11 mouse cellular contexts compared by ENCODE assay signal in the genomic region with DNA sequence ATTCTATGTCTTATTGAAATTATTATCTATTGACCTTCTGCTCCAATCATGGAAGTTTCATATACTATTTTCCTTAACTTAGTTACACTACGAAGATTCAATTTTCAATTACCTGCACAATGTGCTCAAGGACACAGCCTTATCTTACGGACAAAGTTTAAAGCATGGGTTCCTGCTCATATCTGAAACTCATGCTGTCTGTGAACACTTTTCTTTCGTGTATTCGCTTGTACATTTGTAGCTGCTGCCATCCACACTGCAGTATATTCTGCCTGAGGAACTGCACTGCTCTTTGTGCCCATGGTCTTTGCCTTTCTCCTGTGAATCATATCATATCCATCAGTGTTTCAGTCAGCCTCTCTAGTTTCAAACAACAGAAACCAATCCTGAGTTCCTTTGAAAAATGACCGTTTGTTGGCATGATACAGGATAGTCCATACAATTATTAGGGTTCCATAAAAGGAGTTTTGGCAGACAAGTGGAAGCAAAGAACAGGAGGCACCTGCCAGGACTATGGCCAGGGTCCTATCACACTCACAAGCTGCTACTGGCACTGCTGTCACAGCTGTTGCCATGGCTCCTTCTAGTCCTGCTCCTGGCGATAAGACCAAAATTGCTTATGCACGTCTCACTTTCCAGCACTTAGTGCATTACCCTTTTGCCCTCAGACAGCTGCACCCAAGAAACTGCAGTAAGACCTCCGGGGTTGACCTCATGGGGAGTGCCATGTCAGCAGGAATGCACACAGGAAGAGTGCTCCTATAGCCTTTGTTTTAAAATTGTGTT.
DNase-seq lines count a peak whose midpoint lies in the region; ATAC-seq and TF ChIP-seq lines count a peak whose summit lies in the region.
"Had no signal": no experiment of that assay in that cellular context is flagged by ENCODE, and none has a peak within 500 bp of the region (broad histone marks: within the 10 kb centered on the region; RNA-seq: fewer than 3 reads in every experiment).

No protein-coding gene starts in this region.

- H3K4me2 ChIP-seq in liver, postnatal 0 days (ENCODE audit: low read depth, low read length), result no peak overlapping the region

- DNase-seq in liver, result peak; percentile 2
- no peak for DNase-seq in liver, postnatal 0 days
- DNase-seq in heart, adult 18-20 months, result peak; percentile 51 to 75
- peak; percentile 3 for DNase-seq in heart, postnatal 25 days (ENCODE audit: low spot score)
- DNase-seq in gastrocnemius, postnatal 10 days, result no peak
- DNase-seq in layer of hippocampus, adult 11-12 months (ENCODE audit: low spot score), result no peak
- no peak for DNase-seq in adrenal gland, postnatal 36 days
- DNase-seq: adrenal gland, postnatal 10 days; cerebellum, adult 18-20 months; thymus, postnatal 25 days had no signal

- H3K9me3 ChIP-seq in liver, postnatal 0 days (ENCODE audit: low read length), result no peaks in the 10 kb centered on the region

- no peak for ATAC-seq in liver, postnatal 0 days

- intact Hi-C loops in heart, postnatal 25 days (cut with DNase I), result loop anchor here (10.0 kb wide), 1 partner anchor 192 kb away; no protein-coding TSS in a partner anchor

- H3K9ac ChIP-seq in liver, postnatal 0 days (replicated peaks), result no peak overlapping the region

- no peaks in the 10 kb centered on the region for H3K4me1 ChIP-seq in liver, postnatal 0 days (ENCODE audit: insufficient read depth)
- peaks cover 4% of the 10 kb centered on the region; the same call in 1 of the 2 replicates for H3K4me1 ChIP-seq in small intestine, adult 2 months (ENCODE audit: control insufficient read depth, insufficient read depth, insufficient read length, low read length)

- no peak for TF ChIP-seq POLR2A in small intestine, adult 2 months (IDR thresholded peaks at IDR 0.05; ENCODE audit: low read depth, low read length)

- no peaks in the 10 kb centered on the region for H3K36me3 ChIP-seq in liver, postnatal 0 days (replicated peaks; ENCODE audit: insufficient read depth, low read length)
- H3K36me3 ChIP-seq in small intestine, adult 2 months (ENCODE audit: control insufficient read depth, insufficient read depth, low read length), result no peaks in the 10 kb centered on the region

- no peaks in the 10 kb centered on the region for H3K27me3 ChIP-seq in liver, postnatal 0 days (ENCODE audit: insufficient read depth, low read length)
- H3K27me3 ChIP-seq in small intestine, adult 2 months (ENCODE audit: control insufficient read depth, insufficient read depth, low read length), result no peaks in the 10 kb centered on the region

- no peak for TF ChIP-seq EP300 in liver, postnatal 0 days (IDR thresholded peaks at IDR 0.05; ENCODE audit: low read depth)

- no peak overlapping the region for H3K27ac ChIP-seq in liver, postnatal 0 days (ENCODE audit: low read depth)
- peak overlapping the region; percentile 85 for H3K27ac ChIP-seq in small intestine, adult 2 months (ENCODE audit: insufficient read depth, low read depth, low read length)

- no peak overlapping the region for H3K4me3 ChIP-seq in liver, postnatal 0 days (ENCODE audit: low read depth, low read length)
- no peak overlapping the region for H3K4me3 ChIP-seq in small intestine, adult 2 months (ENCODE audit: low read depth, low read length)

- no peak for TF ChIP-seq CTCF in liver, postnatal 0 days (IDR thresholded peaks at IDR 0.05; ENCODE audit: low read depth)
- TF ChIP-seq CTCF in small intestine, adult 2 months (IDR thresholded peaks at IDR 0.05; ENCODE audit: extremely low read depth, insufficient read length, insufficient replicate concordance, low read depth, low read length), result no peak

- 75% methylated on average over 8 of the region's 8 CpGs for WGBS in liver, postnatal 0 days (ENCODE audit: insufficient replicate concordance)
- WGBS in small intestine, adult 2 months, result 30% methylated on average over 8 of the region's 8 CpGs

Comparison
In these comparisons a context has a peak if more than half of its experiments do, and no peak if none do; other contexts are left out.
1. DNase-seq: peak in liver (single experiment), heart, adult 18-20 months (2 of 2) and heart, postnatal 25 days (single experiment); none in liver, postnatal 0 days (single experiment), gastrocnemius, postnatal 10 days (single experiment), layer of hippocampus, adult 11-12 months (single experiment) and adrenal gland, postnatal 36 days (0 of 2).